Mouse (Mus musculus) layer of hippocampus, postnatal 25 days (tissue): Measurements from ENCODE around the gene 1110032A03Rik. TPM values are rescaled to one million over a fixed set of nuclear protein-coding genes. Genes with fewer than 3 reads are reported as not detected.

Experiments used
- DNase-seq, 2 experiments: peaks; one replicate each; pipeline ENCODE4 v3.0.0; 2022; ENCODE audit warnings: mixed read lengths in 2 of 2, low spot score in 1 of 2; ENCODE audit errors: extremely low spot score in 1 of 2
- total RNA-seq, 2 experiments: library from RNA; stranded (reverse); gene quantifications; 2 replicates each; pipeline ENCODE4 v1.2.3; 2021

Gene 1110032A03Rik
- 10 to 100 TPM; 31.2 to 35.2 TPM for total RNA-seq

- peak; percentile 86 to 93 for DNase-seq
Observed at GRCm38 (mm10) chr9:50774991-50775612, at the start of gene 1110032A03Rik, which contains the start of gene Alg9. TSS of gene 1110032A03Rik (minus strand) at chr9:50775520. TSS of gene Alg9 (plus strand) at chr9:50775019.

GRCm38 (mm10) chr9:50823779-50824453, 48.6 kb upstream of the 1110032A03Rik start:
- no peak for DNase-seq

- no peak for DNase-seq
Observed at GRCm38 (mm10) chr9:50822216-50822615, 46.9 kb upstream of the 1110032A03Rik start.

GRCm38 (mm10) chr9:50821651-50822050, 46.3 kb upstream of the 1110032A03Rik start:
- no peak for DNase-seq

GRCm38 (mm10) chr9:50819716-50820115, 44.4 kb upstream of the 1110032A03Rik start:
- DNase-seq: no peak

GRCm38 (mm10) chr9:50818050-50818449, 42.7 kb upstream of the 1110032A03Rik start:
- no peak for DNase-seq

- no peak for DNase-seq
Observed at GRCm38 (mm10) chr9:50816512-50816911, 41.2 kb upstream of the 1110032A03Rik start.

- no peak for DNase-seq
Observed at GRCm38 (mm10) chr9:50815666-50816065, 40.3 kb upstream of the 1110032A03Rik start.

- DNase-seq: no peak
Observed at GRCm38 (mm10) chr9:50813796-50814195, 38.5 kb upstream of the 1110032A03Rik start.

GRCm38 (mm10) chr9:50811746-50812145, 36.4 kb upstream of the 1110032A03Rik start:
- DNase-seq: no peak

- DNase-seq: no peak
Observed at GRCm38 (mm10) chr9:50811187-50811586, 35.9 kb upstream of the 1110032A03Rik start.

- no peak for DNase-seq
Observed at GRCm38 (mm10) chr9:50809146-50809545, 33.8 kb upstream of the 1110032A03Rik start.

GRCm38 (mm10) chr9:50808471-50808870, 33.2 kb upstream of the 1110032A03Rik start:
- no peak for DNase-seq

- no peak for DNase-seq
Observed at GRCm38 (mm10) chr9:50803055-50803671, 27.8 kb upstream of the 1110032A03Rik start.

- DNase-seq: peak in 1 of 2 experiments; percentile 40
Observed at GRCm38 (mm10) chr9:50800985-50801384, 25.7 kb upstream of the 1110032A03Rik start.

- DNase-seq: no peak
Observed at GRCm38 (mm10) chr9:50798368-50798767, 23.0 kb upstream of the 1110032A03Rik start.

- DNase-seq: no peak
Observed at GRCm38 (mm10) chr9:50797641-50798040, 22.3 kb upstream of the 1110032A03Rik start.

- no peak for DNase-seq
Observed at GRCm38 (mm10) chr9:50796776-50797175, 21.5 kb upstream of the 1110032A03Rik start.

- no peak for DNase-seq
Observed at GRCm38 (mm10) chr9:50795266-50795665, 19.9 kb upstream of the 1110032A03Rik start.

GRCm38 (mm10) chr9:50782155-50782554, 6.8 kb upstream of the 1110032A03Rik start:
- DNase-seq: peak in 1 of 2 experiments; percentile 41

- no peak for DNase-seq
Observed at GRCm38 (mm10) chr9:50776162-50776760, 941 bp upstream of the 1110032A03Rik start.
